Mouse (Mus musculus) adrenal gland, adult 18-20 months (tissue): ENCODE results near the gene Pcgf5. TPM values are rescaled to one million over a fixed set of nuclear protein-coding genes. Genes with fewer than 3 reads are reported as not detected.

Experiments
- DNase-seq, 2 experiments: peaks; one replicate each; pipeline ENCODE4 v3.0.0; 2021 to 2022; ENCODE audit warnings: low spot score in 2 of 2
- long read RNA-seq, 2 experiments: library from polyadenylated mRNA; stranded (forward); transcript quantifications; one replicate each; pipeline ENCODE4 v2.0.0; 2021
- total RNA-seq, 2 experiments: library from RNA; stranded (reverse); gene quantifications; 1 replicate in 1 of 2; 2 replicates in 1 of 2; pipeline ENCODE4 v1.2.3; 2021

Gene Pcgf5
- total RNA-seq, result 10 to 100 TPM; 24.7 to 27.9 TPM
- long read RNA-seq, experiment 1, full-length matches to known transcripts, result 13 of 20 reads
- long read RNA-seq, experiment 1, partial matches to known transcripts, result 0 of 20 reads
- long read RNA-seq, experiment 1, other reads (novel, unspliced or antisense), result 7 of 20 reads
- long read RNA-seq, experiment 2, full-length matches to known transcripts, result 31 of 45 reads
- long read RNA-seq, experiment 2, partial matches to known transcripts, result 5 of 45 reads
- long read RNA-seq, experiment 2, other reads (novel, unspliced or antisense), result 9 of 45 reads

DNA sequence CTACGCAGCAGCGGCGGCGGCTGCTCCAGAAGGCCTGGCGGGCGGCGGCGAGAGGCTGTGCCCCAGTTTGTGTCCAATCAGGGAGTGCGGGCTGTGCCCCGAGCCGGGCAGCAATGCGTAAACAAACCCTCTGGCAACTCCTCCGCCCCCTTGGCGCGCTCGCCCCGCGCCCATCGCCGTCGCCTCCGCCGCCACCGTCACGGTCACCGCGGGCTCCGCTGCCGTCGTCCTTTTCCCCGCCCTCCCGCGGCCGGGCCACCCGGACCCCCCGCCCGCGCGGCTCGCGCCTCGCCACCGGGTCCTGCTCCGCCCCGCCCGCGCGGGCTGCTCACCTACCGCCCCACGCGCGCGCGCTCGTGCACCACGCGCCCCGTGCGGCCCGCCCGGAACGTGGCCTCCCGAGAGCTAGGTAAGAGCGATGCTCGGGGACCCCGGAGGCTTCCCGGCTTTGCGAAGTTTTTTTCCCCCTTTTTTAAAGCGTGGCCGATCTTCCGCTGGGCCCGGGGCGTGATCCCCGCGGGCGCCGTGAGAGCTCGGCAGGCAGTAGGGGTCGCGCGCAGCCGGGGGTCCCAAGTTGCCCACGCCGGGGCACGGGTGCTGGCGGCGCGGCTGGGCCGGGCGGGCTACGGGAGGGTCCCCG lies at the start of gene Pcgf5:
Gene Pcgf5 (plus strand): TSS at position 149 of the 640 bp plus-strand sequence.
- peak; percentile 71 to 80 for DNase-seq

GRCm38 (mm10) chr19:36305542-36305941 lies 42.6 kb upstream of the Pcgf5 start:
- DNase-seq, result no peak

DNA sequence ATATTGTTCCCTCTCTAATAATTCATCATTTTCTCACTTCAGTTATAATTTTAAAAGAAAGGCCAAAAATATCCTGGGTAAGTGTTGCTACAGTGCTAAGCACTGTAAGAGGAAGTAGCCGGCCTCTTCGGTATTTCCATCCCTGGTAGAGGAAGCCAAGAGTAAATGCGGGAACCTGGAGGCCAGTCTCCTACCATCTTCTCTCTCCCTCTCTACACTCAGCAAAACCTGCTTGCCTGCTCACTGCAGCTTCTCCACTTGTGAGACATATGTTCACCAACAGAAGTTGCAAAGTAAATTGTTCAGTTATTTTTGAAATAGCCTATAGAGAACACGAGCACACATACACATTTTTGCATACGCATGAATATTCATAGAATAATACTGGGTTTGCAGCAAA lies 34.1 kb upstream of the Pcgf5 start:
- DNase-seq, result no peak

DNA sequence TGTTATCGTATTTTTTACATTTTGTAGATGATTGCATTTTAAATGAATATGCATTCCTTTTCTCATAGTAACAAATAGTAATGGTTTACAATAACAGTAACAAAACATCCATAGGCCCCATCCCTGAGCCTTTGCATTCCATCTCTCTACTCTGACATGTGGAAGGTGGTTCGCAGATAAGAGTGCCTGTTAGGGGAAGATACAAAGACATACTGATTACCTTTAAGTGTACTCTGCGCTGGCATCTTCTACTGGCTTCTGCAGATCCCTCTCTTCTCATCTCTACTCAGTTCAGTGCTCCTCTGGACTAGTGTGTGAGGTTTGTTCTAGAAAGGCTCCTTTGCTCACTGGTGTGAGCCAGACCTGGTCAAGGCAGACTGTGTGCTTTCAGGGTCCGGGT lies 28.4 kb upstream of the Pcgf5 start:
- DNase-seq, result no peak

- no peak for DNase-seq
Observed at GRCm38 (mm10) chr19:36321066-36321465, 27.0 kb upstream of the Pcgf5 start.

DNA sequence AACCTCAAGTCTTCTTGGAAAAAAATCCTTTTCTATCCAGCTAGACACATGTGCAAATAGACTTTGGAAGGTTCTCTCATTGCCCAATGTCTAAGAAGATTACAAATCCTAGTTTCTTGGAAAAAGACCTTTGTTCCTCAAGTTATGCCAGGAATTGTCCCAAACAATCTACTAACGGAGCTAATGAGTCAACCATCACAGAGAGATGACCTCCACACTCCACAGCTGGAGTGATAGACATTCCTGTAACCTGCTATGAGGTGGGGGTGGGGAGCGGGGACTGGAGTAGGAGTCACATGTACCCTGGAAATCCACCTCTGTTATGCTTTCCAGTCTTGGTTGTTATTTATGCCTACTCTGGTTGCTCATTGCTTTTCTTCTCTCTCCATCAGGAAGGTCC lies 24.8 kb upstream of the Pcgf5 start:
- DNase-seq, result no peak

DNA sequence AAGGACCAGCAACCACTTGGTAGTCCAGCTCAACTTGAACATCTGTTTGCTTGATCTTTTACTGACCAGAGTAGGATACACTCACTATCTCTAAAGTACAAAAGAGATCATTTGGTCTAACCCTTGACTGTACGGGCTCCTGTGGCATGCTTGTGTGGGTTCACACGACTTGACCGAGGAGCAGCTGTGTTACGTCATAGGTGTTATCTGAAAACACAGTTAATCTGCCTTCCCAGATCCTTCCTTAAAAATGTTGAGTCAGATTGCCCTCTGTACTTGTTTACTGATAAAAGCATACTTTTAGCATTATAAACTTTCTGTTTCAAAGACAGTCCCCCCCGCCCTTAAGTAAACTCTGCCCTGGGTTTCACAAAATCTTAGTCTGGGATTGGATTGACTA lies 19.4 kb upstream of the Pcgf5 start:
- DNase-seq, result no peak

DNA sequence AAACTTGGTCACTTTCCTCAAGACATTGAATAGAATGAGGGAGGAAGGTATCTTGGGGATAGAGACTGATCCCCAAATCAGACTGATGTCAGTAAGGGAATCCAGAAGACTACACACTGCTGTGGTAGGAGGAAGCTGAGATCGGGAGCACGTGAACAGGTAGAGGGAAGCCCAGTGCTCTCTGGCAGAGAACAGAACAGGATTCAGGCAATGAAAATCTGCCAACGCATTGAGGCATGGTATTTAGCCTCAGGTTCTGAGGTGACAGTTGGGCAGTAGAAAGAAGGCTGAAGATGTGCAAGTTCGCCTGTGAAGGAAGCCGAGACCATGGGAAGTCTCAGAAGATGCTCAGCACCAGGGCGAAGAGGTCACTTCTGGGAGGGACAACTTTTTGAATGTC lies 733 bp upstream of the Pcgf5 start:
- DNase-seq, result no peak

DNA sequence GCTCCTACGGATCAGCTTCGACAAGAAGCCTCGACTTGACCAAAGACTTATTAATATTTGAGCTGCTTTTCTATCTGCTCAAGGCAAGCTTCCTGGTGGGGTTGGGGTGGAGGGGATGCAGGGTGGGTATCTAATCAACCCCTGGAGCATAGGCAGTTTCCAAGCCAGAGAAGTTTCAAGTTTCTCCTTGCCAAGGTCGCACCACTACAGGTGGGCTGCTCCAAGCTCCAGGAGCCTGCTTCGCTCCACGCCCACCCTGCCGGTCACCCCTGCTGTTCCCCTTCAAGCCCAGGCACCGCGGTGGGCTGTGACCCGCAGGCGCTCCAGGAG lies 313 bp upstream of the Pcgf5 start:
- no peak for DNase-seq

DNA sequence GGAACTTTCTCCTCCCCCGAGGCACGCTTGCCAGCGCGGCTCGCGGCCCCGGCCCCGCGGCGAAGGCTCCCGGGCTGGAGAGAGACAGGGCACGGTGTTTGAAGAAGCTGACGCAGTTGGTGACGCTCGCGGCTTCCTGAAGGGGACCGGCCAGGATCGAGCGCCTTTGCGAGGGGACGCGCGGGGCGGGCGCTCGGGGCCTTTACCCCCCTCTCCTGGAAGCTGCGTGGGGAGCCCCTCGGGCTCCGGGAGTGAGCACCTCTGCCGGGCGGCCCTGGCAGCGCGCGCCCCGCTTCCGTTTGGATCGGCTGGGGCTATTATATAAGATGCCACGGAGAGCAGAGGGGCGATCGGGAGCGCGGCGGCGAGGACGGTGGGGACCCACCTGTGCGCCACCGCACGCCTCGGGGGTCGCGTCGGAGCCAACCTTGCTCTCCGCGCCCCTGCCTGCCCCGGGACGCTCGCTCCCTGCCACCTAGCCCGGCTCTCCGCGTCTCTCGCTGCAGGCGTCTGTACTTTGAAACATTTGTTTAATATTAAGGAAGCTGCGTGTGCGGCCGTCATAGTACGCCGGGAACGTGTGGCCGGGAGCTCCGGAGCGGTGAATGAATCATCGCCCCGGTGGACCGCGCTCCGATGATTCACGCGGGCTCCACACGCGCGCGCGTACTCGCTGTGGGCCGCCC lies 835 bp downstream of the Pcgf5 start:
- peak; percentile 67 to 71 for DNase-seq

GRCm38 (mm10) chr19:36349487-36349955 lies 1.4 kb downstream of the Pcgf5 start:
- peak in 1 of 2 experiments; percentile 7 for DNase-seq

DNA sequence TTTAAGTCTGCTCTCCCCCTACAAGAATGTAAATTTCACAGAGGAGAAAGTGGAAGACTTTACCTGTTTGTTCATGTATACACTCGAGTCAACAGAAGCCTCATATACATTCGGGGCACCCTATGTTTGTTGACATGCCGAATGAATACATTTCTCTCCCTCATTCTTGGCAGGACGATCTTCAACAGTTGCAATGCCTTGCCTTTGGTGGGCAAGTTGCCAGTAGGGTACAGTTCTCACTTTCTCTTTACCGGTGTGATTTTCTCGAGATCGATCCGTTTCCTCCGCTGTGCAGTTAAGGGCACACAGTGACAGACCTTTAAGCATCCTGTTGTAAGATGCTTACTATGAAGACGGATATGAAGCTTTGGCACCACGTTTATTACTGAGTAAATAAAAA lies 2.1 kb downstream of the Pcgf5 start:
- DNase-seq, result no peak

DNA sequence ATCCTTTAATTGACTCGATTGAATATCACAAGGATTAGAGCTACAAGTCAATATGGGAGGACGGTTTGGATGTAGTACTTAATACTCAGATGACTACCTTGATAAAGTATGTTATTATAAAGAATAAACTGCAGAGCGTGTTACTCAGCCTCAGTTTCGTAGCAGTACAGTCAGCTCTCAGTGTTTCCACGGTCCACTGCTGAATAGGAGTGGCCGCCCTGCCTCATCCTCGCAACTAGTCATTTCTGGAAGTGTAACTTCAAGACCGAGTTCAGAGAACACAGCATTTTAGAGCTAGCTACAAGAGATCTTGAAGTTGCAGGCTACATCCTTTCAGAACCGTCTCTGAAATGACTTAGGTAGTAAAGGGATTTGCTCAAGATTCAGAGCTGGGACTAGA lies 2.8 kb downstream of the Pcgf5 start:
- no peak for DNase-seq

- DNase-seq, result no peak
Observed at GRCm38 (mm10) chr19:36362541-36362940, 14.4 kb downstream of the Pcgf5 start.

- no peak for DNase-seq
Observed at GRCm38 (mm10) chr19:36364757-36365156, 16.6 kb downstream of the Pcgf5 start.

- no peak for DNase-seq
Observed at GRCm38 (mm10) chr19:36371478-36371877, 23.4 kb downstream of the Pcgf5 start.

- no peak for DNase-seq
Observed at GRCm38 (mm10) chr19:36373056-36373621, 25.0 kb downstream of the Pcgf5 start.

DNA sequence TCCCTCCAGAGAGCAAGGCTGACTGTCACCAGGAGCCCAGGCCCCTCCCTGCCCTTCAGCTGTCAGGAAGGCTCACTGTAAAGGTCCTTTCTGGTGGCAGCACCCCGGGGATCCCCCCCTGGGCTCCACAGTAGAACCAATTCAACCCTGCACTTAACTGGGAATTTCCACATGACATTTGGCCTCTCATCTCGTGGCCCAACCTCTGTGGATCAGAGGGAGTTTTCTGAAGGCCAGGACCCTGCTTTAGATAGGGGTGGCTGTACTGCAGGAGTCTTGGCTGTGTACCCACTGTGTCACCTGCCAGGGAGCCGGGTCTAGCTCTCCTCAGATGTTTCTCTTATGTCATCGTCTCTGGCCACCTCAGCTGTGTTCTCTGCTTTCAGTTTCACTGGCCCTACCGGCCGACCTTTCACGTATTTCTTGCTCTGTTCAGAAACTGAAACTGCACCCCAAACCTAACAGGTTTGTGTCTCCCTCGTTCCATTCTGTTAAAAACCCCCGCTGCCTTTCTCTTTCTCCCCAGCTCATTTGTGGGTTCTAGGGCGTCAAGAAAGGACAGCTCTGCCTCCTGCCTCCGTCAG lies 27.2 kb downstream of the Pcgf5 start:
- DNase-seq, result peak; percentile 12 to 25

DNA sequence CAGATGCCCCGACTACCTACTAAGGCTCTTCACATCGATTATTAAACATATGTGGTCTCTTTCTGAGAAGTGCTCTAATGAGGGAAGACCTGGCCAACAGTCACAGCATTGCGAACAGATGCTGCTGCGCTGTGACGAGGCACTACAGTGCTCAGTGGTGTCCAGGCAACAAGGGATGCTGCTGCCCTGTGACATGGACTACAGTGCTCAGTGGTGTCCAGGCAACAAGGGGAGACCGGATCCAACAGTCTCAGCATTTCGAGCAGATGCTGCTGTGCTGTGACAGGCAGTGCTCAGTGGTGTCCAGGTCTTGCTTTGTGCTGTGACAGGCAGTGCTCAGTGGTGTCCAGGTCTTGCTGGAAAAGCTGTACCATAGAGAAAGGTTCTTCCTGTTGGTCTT lies 29.6 kb downstream of the Pcgf5 start:
- DNase-seq, result no peak

DNA sequence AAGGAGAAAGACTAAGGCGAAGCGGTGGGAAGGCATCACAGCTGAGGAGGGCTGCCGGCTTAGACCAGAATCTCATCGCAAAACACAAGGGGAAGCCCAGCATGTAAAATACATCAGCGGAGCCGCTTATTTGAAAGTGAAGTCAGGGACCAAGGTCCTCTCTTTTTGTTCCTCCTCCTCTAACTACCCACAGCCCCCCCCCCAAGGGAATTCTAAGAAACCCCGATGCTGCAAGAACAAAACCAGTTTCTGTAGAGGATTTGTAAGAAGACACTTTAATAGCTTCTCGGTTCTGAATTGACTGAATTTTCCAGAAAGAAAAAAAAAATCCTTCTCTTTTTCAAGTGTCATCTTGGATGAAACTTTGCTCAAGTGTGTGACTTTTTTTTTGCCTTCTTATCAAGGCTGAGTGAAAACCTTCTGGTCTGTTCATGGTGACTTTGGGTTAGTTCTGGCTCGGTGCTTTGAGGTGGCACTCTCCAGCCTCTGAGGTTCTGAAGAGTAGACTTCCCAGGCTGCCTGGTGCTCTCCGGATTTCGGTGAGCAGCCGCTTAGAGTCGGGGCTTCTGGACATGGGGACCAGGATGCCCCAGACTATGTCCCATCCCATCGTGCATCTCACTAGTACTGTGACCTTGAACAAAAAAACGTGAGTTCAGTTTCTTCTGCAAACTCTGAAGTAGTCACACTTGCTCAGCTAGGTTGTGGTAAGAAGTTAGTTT lies 30.6 kb downstream of the Pcgf5 start:
- no peak for DNase-seq

DNA sequence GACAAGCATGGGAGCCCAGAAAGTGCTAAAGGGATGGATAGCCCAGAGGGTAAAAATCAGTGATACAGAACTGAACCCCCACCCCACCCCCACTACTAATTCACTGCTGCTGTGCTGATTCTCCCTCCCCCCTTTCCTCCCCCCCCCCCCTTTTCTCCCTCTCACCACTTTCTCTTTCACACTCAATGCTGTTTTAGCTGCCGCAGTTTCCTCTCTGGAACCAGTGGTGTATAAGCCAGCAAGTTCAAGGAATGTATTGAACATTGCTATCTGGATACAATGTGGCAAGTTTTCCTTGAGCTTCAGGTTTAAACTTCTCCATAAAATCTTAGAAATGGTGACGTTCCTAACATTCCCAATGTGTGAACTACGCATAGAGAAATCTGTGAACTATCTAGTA lies 34.8 kb downstream of the Pcgf5 start:
- DNase-seq, result no peak
